Mouse (Mus musculus): ENCODE data around the gene Arhgap9.
"Not testable (repeated sequence)": the region's sequence is repeated elsewhere in the genome, so short reads cannot be mapped to it uniquely, and the experiment has no call there.

Arhgap9 gene

DNA sequence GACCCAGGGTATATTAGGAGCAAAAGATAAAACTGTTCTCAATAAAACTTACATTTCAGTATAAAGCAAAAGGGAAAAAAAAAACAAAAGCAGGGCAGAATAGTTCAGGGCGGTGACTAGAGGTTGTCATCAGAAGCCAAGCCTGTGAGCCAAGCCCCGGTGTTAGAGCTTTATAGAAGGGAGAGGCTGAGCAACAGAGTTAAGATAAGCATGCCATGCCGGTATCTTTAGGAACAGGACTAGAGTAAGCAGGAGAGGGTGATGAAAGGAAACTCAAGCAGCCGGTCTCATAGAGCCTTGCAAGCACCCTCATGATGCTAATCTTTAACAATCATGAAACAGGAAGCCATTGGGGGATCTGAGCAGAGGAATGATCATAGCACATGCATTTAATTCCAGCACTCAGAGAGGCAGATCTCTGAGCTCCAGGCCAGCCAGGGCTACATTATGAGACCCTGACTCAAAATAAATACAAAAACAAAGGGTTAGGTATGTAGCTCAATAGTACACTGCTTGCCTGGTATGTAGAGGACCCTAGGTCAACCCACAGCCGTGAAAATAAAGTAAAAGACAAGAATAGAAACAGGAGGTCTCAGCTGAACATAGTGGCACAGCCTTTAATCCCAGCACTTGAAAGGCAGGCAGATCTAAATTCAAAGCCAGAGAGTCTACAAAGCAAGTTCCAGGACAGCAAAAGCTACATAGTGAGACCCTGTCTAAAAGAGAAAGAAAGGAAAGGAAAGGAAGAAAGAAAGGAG, 29.7 kb upstream of the Arhgap9 start:
- DNase-seq (ENCODE audit: low spot score): peak; percentile 16

DNA sequence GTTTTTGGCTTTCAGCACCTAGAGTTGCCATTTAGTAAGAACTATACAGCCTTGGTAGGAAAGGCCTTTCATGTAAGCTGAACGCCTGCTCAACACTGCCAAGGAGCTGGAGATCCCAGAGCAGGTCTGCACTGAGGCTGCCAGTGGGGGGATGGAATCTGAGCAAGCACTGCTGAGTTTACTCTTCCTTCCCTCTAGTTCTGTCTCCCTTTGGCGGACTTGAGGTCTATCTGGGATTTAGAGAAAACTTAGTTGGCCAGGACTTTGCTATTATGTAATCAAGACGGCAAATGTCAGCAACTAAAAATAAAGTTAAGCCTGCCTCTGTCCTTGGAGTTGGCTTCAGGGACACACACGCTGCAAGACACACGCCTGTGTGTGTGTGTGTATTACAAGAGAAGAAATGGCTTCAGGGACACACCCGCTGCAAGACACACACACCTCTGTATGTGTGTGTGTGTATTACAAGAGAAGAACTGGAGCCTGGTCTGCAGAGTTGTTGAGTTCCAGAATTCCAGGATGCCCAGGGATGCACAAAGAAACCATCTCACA, 28.7 kb upstream of the Arhgap9 start:
- no peak for DNase-seq (ENCODE audit: low spot score)

DNA sequence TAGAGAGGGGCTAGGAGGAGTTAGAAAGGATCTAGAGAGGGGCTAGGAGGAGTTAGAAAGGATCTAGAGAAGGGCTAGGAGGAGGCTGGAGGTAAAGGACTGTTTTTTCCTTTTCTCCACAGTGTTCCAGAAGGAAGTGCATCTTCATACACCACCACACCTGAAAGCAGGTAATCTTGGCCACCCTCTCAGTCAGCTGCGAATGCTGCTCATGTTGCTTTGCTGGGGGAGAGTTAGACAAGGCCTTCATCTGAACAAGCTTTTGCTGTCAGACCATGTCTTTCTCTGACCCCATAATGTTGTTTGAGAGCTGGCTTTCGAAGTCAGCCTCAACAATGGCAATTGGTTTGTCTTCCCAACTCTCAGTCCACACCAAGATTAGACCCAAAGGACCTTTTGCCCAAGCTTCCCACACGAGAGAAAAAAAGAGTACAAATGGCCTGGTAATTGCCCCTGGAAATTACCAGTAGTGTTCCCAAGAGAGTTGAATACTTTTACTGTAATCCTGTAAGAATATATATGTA, 28.1 kb upstream of the Arhgap9 start:
- no peak for DNase-seq (ENCODE audit: low spot score)

DNA sequence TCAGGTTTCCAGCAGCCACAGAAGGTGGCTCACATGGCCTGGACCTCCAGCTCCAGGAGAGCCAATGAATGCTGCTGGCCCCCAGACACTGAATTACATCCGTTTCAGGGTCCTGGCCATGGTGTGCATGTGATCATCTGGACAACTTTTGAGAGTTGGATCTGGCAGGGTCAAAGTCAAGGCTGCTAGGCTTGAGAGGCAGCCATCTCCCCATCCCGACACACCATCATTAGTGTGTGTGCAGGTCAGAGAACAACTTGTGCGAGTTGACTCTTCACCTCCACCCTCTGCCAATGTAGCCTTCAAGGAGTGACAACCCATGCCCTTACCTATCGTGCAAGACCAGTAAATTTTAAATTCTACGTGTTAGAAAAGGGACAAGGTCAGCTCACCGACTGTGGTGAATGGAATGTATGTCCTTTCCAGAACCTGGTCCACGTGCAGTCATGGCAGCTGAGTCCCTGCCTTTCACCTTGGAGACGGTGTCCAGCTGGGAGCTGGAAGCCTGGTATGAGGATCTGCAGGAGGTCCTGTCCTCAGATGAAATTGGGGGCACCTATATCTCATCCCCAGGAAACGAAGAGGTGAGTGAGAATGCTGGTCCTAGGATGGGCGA, 26.8 kb upstream of the Arhgap9 start:
- DNase-seq (ENCODE audit: low spot score): no peak

DNA sequence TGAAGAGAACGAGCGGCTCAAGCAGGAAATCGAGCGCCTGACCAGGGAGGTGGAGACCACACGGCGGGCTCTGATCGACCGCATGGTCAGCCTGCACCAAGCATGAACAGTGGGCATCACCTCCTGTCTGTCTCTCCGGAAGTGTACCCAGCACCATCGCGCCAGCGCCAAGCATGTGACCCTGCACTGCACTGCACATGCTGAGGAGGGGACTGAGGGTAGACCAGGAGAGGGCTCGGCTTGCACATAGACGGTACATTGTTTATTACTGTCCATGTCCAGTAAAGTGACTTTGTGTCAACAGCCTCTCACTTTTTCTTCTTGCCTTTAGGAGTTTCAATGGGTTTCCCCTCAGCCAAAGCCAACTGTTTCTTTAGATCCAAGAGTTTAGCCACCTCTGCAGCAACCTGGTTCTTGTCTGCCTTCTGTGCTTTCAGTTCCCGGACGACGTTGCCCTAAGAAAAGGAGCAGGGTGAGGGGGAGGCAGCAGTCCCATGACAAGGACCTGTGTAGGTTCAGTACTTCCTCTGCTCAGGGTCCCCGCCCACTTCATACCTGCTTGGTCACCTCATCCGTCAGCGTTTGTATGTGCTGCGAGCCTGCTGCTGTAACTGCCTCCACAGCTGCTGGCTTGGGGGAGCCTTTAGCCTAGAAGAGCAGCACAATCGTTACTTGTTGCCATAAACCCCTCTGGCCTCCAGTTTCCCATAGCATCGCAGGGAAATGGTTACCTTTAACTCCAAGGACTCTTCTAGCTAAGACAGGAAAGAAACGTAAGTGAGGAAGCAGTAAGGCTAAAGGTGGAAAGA, 25.6 kb upstream of the Arhgap9 start:
- DNase-seq (ENCODE audit: low spot score): no peak

DNA sequence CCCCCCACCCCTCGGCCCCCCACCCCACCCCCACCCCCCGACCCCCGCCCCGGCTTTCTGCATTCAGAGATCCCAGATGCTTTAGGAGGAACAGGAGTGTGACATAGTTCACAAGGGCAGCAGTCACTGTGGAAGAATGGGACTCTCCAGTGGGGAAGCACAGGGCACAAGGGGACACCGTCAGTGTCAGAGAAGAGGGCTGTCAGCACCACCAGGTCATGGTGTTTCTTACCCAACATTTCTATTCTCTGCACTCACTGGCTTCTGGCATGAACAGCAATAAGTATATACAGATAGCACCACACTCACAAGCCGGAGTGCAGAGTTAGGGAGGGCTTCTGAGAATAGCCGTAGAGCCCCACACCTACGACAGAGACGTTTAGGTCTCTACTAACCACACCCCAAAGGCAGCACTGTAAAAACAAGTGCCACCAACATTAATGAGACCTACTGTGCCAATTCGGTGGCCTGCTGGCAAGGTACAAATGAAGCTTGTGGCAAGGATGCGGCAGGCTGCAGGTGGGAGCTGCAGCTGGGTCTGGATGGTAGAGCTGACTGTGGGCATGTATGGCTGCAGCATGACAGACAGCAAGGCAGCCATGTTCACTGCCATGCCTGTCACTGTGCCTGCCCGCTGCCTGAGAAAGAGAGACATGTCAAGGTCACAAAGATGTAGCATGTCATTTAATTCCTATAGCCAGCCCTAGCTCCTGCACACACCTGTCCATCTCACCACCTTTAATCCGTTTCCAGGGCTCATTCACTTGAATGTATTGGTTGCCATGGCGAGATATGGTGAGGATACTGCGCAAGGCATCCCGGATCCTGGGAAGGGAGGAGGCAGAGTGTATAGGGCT, 24.5 kb upstream of the Arhgap9 start:
- no peak for DNase-seq (ENCODE audit: low spot score)

DNA sequence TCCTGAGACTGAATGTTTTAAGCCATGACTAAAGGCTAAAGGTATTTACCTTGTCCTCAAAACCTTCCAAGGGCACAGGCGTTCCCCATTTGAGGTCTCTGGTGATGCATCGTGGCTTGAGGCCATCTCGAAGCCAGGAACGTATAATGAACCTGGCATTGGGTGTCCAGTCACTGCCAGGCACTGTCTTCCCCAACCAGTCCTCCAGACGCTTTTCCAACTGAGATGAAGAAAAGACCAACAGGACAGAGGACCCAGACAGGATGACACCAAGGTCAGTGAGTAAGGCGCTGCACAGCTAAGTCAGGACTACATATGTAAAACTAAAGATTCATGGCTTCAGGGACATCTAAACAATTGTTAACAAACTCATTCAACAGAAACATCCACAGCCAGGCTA, 21.4 kb upstream of the Arhgap9 start:
- DNase-seq (ENCODE audit: low spot score): no peak

DNA sequence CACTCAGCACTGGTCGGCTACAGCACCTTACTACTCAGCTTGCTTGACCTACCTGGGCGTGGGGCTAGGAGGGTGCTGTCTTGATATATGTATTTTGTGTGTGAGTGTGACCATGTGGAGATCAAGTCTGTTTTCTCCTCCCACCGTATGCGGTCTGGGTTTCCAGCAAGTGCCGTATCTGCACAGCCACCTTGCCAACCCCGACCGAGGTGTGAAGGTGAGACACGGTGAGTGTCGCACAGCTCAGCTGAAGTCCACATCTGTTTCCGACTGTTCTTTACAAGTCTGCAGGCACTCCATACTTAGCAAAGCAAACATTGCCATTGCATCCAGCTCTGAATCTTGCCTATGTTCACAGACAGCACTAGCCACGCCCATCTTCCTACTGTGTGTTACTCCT, 18.6 kb upstream of the Arhgap9 start:
- no peak for DNase-seq (ENCODE audit: low spot score)

DNA sequence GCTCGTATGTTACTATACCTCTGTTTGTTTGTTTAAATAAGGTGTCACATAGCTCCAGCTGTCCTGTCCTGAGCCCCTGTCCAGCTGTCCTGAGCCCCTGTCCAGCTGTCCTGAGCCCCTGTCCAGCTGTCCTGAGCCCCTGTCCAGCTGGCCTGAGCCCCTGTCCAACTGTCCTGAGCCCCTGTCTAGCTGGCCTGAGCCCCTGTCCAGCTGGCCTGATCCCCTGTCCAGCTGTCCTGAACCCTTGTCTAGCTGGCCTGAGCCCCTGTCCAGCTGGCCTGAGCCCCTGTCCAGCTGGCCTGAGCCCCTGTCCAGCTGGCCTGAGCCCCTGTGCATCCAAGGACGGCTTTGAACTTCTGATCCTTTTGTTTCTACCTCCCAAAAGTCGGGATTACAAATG, 12.6 kb upstream of the Arhgap9 start:
- not testable (repeated sequence) for DNase-seq (ENCODE audit: low spot score)

DNA sequence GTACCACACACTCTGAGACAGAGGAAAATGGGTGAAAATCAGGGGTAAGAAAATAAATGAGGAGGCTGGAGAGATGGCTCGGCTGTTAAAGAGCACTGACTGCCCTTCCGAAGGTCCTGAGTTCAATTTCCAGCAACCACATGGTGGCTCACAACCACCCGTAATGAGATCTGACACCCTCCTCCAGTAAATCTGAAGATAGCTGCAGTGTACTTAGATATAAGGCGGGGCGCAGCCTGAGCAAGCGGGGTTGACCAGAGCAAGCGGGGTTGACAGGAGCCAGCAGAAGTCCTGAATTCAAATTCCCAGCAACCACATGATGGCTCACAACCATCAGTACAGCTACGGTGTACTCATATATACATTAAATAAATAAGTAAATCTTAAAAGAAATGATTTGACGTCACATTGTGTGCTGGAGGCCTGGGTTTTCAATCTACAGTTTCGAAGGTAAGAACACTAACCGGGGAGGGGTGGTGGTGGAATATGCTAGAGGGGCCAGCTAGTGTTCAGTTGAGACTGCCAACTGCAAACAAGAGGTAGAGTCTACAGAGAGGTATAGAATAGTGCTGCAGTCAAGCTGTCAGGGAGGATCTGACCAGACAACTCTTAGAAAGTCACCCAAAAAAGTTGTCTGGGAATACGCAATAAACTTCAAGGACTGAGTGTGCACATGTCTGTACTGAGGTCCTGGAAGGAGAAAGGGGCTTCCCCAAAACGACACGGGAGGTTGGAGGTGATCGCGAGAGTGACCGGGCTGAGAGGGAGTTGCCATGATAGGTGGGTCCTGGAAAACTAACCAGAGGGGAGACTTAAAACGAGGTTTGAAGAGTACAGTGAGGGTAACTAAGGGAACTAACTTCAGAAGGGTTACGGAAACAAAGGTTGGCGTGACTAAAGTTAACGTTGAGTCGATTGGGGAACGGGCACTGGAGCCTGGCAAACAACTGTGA, 11.0 kb upstream of the Arhgap9 start:
- no peak for DNase-seq (ENCODE audit: low spot score)

DNA sequence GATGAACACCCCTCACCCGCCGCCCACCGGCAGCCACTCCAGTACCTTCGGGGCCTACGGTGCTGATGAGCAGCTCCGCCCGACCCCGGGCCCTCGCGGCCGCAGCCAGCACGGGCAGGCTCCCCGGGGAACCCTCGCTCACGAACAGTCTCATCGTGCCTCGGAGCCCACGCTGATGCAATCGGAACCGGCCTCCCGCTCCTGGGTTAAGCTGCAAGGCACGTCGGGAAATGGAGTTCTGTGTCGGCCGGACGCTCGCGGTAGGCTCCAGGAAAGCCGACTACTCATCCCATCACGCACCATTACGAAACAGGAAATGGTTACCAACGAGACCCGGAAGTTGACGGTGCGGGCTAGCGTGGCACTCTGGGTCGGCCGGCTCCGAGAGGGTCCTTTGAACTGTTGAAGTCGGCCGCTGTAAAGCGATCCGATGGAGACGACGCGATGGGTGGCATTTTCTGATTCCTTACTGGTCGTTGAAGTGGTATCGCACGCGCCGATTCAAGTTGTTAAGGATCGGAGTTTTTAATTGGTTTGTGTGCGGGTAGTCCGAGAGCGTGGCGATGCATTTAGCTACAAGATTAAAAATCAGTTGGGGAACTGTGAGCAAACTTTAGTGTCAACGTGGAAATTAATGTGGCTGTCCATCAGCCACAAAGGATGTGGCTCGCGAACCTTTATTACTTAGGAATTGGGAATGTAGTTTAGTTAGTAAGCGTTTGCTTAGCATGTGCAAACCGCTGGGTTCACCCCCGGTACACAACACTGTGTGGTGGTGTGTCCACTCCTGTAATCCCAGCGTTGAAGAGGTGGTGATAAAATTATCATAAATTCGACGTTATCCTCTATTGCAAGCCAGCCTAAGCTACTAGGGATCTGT, 10.0 kb upstream of the Arhgap9 start, which contains the start of gene Mars:
TSS of gene Mars (minus strand) at position 311 of the 880 bp plus-strand sequence.
- DNase-seq (ENCODE audit: low spot score): peak; percentile 96

DNA sequence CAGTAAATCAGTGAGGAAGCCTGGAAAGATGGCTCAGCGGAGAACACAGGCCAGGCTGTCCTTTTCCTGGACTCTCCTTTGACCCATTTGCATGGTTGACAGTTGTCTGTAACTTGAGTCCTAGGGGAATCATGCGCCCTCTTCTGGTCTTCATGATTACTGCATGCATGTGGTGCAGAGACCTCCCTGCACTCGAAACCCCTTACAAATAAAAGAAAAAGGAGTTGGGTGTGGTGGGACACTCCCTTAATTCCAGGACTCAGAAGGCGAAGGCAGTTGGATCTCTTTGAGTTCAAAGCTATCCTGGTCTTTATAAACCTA, 9.4 kb upstream of the Arhgap9 start:
- peak; percentile 79 for DNase-seq (ENCODE audit: low spot score)

DNA sequence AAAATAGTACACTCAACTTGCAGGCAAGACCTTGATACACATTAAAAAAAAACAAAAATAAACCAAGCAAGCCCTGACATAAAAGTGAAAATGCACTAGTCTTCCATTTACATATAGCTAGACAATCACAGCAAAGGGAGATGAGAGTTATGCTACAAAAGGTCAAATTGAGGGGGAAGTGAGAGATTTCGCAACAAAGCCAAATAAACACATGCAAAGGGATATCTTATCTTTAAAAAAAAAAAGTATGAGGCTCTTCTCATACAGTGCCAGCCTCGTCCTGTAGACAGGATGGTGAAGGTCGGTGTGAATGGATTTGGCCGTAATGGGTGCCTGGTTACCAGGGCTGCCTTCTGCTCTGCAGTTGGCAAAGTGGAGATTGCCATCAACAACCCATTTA, 8.9 kb upstream of the Arhgap9 start:
- no peak for DNase-seq (ENCODE audit: low spot score)

DNA sequence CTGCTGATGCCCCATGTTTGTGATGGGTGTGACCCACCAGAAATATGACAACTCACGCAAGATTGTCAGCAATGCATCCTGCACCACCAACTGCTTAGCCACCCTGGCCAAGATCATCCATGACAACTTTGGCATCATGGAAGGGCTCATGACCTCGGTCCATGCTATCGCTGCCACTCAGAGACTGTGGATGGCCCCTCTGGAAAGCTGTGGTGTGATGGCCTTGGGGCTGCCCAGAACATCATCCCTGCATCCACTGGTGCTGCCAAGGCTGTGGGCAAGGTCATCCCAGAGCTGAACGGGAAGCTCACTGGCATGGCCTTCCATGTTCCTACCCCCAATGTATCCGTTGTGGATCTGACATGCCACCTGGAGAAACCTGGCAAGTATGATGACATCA, 8.2 kb upstream of the Arhgap9 start:
- DNase-seq (ENCODE audit: low spot score): not testable (repeated sequence)

DNA sequence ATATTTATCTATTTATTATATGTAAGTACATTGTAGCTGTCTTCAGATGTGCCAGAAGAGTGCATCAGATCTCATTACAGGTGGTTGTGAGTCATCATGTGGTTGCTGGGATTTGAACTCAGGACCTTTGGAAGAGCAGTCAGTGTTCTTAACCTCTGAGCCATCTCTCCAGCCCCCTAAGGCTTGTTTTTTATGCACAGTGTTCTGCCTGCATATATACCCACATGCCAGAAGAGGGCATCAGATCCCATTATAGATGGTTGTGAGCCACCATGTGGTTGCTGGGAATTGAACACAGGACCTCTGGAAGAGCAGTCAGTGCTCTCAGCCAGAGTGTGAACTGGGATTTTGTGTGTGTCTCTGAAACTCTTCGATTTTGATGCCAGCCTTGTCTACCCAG, 6.8 kb upstream of the Arhgap9 start:
- not testable (repeated sequence) for DNase-seq (ENCODE audit: low spot score)

DNA sequence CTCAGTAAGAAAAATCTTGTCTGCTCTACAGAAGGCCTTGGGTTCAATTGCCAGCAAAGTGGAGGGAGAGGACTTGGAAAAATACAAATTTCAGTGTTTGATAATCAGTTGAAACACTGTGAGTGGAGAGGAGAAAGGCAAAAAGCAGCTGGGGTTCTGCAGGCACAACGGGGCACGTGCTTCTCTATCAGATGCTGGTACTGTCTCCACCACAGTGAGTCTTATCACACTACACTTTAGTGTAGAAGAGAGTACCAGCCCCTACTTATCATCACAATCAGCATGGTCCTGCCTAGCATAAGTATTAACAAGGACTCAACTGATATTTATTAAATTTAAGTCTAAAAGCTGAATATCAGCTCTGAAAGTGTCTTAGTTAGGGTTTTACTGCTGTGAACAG, 4.5 kb upstream of the Arhgap9 start:
- DNase-seq (ENCODE audit: low spot score): no peak

DNA sequence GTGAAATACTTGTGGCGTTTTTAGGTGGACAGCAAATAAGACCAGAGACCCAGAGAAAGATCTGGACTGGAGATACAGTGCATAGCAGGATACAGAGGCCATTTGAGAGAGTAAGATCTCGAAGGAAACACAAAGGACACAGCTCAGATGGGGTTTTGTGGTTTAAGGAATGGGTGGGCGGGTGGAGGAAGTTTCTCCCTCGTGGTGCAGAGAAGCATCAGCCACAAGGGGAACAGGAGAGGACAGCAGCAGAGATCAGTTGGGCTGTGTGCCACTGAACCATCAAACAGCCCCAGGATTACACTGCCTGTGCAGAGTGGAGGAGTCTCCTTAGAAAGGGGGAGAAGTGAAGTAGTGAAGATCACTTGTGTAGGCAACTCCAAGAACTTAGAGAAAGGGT, 3.8 kb upstream of the Arhgap9 start:
- DNase-seq (ENCODE audit: low spot score): no peak

DNA sequence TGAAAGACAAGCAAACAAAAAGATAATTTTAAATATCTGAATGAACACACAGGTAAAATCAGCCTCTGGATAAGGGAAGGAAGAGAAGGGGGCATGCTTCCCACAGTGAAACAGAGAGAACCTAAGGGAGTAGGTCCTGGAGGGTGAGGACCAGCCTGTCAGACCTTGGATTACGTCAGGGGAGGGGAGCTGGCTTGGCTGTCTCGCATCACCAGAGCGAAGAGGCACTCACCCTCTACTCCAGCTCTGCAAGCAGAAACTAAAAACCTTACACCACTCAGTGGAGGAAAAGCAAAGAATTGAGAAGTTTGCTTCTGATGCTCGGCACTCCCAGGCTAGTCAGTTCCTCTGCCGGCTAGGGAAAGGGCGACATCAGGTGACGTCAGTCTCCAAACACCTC, 1.8 kb upstream of the Arhgap9 start:
- no peak for DNase-seq (ENCODE audit: low spot score)

DNA sequence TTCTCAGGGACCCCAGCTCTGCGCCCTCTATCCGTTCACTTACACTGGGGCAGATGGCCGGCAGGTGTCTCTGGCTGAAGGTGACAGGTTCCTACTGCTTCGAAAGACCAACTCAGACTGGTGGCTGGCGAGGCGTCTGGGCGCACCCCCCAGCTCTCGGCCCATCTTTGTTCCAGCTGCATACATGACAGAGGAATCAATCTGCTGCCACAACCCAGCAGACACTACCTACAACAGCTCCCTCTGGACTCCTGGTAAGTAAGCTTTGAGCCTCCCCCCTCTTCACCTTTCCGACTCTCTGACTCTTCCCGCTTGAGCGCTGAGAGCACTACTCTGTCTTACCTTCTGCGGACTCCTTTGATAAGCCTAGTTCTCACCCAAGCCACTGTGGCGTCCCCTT, 414 bp downstream of the Arhgap9 start:
- peak; percentile 40 for DNase-seq (ENCODE audit: low spot score)
